Mouse (Mus musculus) layer of hippocampus, adult 9-11 months (tissue): ENCODE data around the gene Eps8l3.

ENCODE experiments used
- DNase-seq: peaks from one replicate; pipeline ENCODE4 v3.0.0; 2022

The Eps8l3 gene

DNA sequence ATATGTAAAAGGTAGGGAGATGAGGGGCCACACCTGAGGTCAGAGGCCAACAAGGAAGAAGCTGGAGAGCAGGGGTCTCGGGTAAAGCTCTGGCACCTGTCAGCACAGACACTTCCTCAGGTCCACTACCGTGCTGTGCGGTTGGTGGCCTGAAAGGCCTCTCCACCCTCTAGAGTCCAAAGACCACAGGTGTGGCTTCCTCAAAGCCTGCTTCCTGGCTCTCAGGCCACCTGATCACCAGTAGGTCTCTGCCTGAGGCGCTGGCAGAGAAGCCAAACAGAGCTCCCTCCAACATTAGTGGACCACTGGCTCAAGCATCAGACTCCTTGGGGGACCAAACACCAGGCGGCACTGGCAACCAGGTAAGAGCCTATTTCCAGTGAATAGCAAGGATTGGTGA is at the start of gene Eps8l3:
Gene Eps8l3, plus strand, starts transcription at position 225 of the 400 bp plus-strand sequence.
- no peak for DNase-seq

DNA sequence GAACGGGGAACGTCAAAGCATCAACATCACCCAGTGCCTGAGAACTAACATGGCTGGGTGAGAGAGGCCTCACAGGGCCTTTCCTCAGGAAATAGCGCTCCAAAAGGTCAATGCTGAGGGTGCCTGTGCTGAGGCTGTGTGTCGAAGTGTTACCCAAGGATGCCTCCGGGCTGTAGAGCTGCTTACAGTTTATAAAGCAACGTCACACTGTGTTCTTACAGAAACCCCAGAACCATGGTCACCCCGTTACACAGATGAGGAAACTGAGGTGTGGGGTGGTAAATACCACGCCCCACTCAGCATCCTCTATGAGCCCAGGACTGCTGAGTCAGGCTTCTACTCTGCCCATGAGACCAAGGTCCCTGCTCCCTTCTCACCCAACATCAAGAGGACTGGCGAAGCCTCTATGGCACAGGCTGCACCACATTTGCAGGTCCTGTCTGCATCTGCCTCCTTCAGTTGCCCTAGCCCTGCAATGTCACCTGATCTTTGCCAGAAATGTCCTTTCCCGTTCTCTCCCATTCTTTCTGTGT is 49.1 kb upstream of the Eps8l3 start:
- no peak for DNase-seq

DNA sequence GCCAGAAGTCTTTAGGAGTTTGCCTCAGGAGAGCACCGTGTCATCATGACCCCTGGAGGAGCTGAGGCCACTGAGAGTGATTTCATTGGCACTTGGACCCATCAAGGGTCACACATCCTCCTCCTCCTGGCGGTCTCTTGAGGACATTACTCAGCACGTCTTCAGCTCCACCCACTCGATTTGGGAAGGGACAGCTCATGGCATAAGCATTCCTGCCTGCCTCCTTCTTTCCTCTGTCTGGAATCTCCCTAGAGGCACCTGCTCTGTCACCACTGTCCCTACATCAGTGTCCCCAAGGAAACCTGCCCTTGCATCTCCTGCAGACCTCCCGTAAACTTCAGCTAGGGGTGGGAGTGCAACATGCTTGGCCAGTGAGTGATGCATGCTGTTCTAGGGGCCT is 48.5 kb upstream of the Eps8l3 start:
- DNase-seq = no peak

GRCm38 (mm10) chr3:107828997-107829396 is 48.0 kb upstream of the Eps8l3 start:
- DNase-seq = no peak

GRCm38 (mm10) chr3:107829625-107830024 is 47.4 kb upstream of the Eps8l3 start:
- DNase-seq = no peak

GRCm38 (mm10) chr3:107831875-107832554 is 45.0 kb upstream of the Eps8l3 start:
- DNase-seq = no peak

DNA sequence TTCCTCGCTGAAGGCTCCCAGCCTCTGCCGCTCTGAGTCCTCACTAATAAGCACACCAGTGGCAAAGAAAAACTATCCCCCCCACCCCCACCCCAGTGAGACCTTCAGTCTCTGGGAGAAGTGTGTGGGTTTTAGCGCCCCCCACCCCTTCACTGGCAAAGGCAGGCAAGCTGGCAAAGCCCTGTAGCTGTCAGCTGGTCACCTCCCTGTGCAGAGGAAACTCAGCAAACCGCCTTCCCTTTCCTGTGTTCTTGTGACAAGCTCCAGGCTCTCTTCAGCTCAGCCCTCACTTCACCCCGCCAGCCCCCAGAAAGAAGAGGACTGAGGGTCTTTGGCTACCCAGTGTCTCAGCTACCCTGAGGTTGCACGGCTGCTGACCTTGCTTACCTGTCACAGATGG is 44.4 kb upstream of the Eps8l3 start:
- no peak for DNase-seq

DNA sequence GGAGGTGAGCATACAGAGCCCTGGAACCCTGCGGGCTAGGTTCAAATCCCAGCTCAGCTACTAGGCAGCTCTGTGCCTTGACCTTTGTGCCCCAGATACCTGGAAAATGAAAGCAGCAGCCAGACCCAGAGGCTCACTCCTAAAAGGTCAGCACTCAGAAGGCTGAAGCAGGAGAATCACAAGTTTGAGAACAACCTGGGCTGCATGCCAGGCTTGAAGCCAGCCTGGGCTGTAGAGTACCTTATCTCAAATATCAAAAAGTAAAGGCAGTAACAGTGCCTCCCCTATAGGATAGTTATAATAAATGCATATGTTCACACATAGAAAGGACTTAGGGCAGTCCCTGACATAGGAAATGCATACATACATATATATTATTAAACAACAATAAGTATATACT is 43.7 kb upstream of the Eps8l3 start:
- no peak for DNase-seq

DNA sequence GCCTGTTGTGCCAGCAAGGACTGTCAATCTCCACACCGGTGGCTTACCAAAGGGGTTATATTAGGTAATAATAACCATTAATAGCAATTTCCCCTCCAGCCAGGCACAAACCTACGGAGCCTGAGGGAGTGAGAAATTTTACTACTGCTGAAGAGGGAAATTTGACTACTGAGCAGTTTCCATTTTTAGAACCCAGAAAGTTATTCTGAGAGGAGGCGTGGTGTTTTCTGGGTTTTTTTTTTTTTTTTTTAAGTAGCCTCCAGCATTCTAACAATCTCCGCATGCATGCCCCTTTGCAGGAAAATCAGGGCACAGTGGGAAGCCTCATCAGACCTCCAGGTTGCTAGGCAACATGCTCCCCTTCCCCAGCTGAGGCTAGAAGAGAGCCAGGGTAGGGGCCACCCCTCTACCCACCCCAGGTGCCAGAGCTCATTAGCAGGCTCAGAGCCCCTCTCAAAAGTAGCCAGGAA is 43.1 kb upstream of the Eps8l3 start:
- DNase-seq = peak; percentile 62

GRCm38 (mm10) chr3:107835301-107835700 is 41.7 kb upstream of the Eps8l3 start:
- DNase-seq = no peak

- no peak for DNase-seq
Observed at GRCm38 (mm10) chr3:107839855-107840254, 37.2 kb upstream of the Eps8l3 start.

DNA sequence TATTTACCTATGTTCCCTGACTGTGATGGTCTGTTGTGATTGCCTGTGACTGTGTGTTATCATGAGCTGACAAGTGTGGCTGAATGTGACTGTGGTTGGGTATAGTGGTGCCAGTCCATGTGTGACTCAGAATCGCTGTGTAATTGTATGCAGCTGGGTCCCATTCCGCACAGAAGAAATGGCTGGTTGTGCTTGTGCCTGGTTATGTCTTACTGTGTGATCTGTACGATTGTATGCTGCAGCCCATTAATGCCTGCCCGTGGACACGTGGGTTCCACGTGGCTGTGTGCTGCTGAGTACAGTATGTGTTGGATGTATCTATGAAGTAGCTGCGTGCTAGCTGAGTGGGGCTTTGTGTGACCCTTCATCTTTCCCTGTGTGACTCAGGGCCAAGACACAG is 36.2 kb upstream of the Eps8l3 start:
- DNase-seq = no peak

GRCm38 (mm10) chr3:107841370-107841769 is 35.7 kb upstream of the Eps8l3 start:
- peak; percentile 70 for DNase-seq

DNA sequence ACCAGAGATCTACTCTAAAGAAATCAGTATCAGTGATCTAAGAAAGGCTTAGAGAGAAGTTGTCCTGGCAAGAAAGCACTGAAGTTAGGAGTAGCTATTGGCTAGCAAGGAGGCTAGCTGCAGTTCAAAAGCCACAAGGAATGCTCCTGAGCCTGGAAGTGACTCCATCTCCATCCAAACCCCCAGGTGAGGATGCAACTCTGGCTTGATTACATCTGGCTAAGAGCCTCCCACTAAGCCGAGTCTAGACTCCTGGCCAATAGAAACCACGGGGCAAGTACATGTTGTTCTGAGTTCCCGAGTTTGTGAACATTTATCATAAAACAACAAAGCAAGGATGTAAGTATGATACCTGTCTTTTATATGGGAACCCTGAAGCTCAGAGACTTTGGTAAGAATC is 33.6 kb upstream of the Eps8l3 start:
- no peak for DNase-seq

- no peak for DNase-seq
Observed at GRCm38 (mm10) chr3:107844001-107844400, 33.0 kb upstream of the Eps8l3 start.

GRCm38 (mm10) chr3:107844499-107844898 is 32.5 kb upstream of the Eps8l3 start:
- DNase-seq = peak; percentile 71

- DNase-seq = no peak
Observed at GRCm38 (mm10) chr3:107846175-107846574, 30.9 kb upstream of the Eps8l3 start.

DNA sequence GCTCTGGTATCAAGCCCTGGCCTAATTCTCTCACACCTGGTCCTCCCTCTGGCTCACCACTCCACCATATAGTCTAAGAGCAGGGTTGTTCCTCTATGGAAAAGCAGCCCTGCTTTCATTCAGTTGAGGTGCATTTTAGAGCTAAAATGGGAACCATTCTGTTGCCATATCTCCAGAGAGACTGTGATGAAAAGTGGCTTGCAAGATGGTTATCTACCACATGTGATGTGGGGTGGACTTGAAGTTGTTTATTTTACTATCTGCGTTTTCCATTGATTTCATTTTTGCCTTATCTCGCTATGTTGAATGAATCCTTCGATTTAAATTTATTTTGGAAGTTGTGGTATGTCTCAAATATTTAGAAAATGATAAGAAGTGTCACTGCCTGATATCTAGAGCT is 30.2 kb upstream of the Eps8l3 start:
- DNase-seq = no peak

- DNase-seq = peak; percentile 66
Observed at GRCm38 (mm10) chr3:107848126-107848525, 28.9 kb upstream of the Eps8l3 start.

- no peak for DNase-seq
Observed at GRCm38 (mm10) chr3:107849000-107849692, 27.9 kb upstream of the Eps8l3 start.

DNA sequence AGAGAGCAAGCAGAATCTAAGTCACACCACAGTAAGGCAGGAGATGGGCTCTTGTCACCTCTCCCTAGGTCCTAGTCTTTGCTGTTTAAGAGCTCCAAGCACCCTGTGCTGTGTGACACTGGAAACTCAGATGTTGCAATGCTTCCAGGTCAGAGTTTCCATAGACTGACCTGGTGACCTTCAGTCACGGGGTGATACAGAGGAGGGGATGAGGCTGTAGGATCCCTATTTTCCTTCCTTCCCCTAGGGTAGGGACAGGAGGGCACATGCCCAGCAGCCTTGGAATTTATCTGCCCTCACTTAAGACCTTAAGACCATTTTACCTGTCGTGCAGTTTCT is 27.4 kb upstream of the Eps8l3 start:
- no peak for DNase-seq

GRCm38 (mm10) chr3:107850418-107851031 is 26.5 kb upstream of the Eps8l3 start:
- DNase-seq = no peak

DNA sequence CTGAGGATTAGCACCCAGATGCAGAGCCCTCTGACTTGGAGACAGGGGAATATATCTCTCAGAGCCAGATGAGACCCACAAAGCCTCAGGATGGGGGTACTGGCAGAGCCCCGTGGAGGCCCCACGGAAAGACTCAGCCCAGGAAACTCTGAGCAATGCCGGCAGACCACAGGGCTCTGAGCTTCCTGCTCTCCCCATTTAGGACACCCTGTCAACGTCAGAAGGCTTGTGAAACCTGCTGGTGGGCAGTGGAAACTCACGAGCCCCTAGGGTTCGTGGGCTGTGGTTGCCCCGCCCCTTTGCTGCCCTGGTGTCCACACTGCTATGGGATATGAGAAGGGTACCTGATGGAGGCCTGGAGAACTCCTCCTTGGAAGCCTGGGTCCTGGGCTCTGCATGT is 24.2 kb upstream of the Eps8l3 start:
- peak; percentile 81 for DNase-seq
